Mouse (Mus musculus): ENCODE data around the gene Mvb12b.

DNA sequence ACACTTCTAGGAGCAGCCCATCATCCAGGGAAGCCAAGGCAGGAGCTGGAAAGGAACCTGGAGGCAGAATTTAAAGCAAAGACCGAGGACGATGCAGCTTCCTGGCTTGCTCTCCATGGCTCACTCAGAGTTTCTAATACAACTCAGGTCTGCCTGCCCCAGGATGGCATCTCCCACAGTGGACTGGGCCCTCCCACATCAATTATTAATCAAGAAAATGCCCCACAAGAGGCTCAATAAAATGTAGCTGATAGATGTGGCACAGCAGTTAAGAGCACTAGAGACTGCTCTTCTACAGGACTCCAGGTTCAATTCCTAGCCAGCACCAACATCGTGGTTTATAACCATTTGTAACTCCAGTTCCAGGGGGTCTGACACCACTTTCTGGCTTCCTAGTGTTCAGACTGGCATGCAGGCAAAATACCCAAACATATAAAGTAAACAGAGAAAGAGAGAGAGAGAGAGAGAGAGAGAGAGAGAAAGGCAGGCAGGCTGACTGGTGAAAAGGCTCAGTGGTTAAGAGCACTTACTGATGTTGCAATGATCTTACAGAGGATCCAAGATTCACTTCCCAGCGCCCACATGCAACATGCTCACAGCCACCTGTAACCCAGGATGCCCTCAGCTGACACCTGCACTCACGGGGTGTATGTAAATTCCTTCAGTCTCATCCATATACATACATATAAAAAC lies 18.6 kb downstream of the Mvb12b start:
- TF ChIP-seq POLR2A (IDR thresholded peaks at IDR 0.05; ENCODE audit: borderline replicate concordance, extremely low read depth, insufficient read depth, insufficient read length, poor library complexity, severe bottlenecking), result no peak
- TF ChIP-seq CTCF (IDR thresholded peaks at IDR 0.05; ENCODE audit: borderline replicate concordance, extremely low read depth, insufficient read depth, insufficient read length), result no peak
